Mouse (Mus musculus): Measurements from ENCODE around the gene Slc18a3. TPM values are rescaled to one million over a fixed set of nuclear protein-coding genes. Genes with fewer than 3 reads are reported as not detected.

Gene Slc18a3
- 0.41 and 0.77 TPM in 2 replicates for polyA plus RNA-seq (2016; fragmentation: Nextera tagmentation; extraction: Ambion mirVana)

DNA sequence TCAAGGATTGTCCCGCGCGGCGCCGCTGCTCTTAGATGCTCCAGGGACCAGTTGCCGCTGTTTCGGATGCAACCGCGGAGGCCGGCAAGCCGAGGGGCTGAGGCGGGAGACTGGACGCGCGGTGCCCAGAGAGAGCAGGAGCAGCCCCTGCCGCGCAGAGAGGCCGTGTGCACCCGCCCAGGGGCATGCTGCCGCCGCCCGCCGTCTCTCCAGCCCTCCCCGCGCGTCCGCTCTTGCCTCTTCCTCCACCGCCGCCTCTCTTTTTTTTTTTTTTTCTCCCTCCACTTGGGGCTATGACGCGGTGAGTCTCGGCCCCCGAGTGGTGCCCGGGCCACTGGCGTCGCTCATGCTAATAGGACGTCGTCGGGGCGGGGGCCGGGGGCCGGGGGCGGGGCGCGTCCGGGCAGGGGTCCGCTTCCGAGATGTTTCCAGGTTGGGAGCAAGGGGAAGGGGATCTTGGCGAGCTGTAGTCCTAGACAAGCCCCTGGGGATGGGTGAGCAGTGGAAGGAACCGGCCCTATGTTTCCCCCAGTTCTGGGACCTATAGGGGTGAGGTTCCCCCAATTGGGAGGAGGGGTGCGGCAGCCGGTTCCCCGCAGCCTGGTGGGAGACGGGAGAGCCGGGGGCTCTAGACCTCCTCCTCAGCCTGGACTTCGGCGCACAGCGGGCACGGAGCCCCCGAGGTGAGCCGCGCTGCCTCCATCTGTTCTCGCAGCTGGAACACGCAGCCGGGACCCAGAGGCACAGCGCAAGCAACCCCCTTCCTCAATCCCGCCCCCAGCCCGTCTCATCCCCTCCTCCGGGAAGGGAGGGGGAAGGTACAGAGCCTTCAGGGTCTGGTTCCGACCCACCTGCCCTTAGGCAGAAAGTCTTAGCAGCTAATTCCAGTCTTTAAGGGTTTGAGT is at the start of gene Slc18a3:
Slc18a3 (minus strand) TSS at position 250 of the 905 bp plus-strand sequence.
- peak; percentile 35 for DNase-seq (ENCODE audit: low spot score)
- Histone ChIP-seq H3K9me3 (replicated peaks) (no peaks in the 10 kb centered on the region), H3K27ac (replicated peaks) (no peak within 1 kb of the TSS), H3K27me3 (ENCODE audit: low read depth, poor library complexity, severe bottlenecking) (peaks cover 96% of the 10 kb centered on the region), H3K4me1 (peaks cover 36% of the 10 kb centered on the region), H3K36me3 (no peaks in the 10 kb centered on the region), H3K4me3 (peak within 1 kb of the TSS; percentile 53)
- WGBS = under 1% methylated on average over 68 of the region's 70 CpGs

DNA sequence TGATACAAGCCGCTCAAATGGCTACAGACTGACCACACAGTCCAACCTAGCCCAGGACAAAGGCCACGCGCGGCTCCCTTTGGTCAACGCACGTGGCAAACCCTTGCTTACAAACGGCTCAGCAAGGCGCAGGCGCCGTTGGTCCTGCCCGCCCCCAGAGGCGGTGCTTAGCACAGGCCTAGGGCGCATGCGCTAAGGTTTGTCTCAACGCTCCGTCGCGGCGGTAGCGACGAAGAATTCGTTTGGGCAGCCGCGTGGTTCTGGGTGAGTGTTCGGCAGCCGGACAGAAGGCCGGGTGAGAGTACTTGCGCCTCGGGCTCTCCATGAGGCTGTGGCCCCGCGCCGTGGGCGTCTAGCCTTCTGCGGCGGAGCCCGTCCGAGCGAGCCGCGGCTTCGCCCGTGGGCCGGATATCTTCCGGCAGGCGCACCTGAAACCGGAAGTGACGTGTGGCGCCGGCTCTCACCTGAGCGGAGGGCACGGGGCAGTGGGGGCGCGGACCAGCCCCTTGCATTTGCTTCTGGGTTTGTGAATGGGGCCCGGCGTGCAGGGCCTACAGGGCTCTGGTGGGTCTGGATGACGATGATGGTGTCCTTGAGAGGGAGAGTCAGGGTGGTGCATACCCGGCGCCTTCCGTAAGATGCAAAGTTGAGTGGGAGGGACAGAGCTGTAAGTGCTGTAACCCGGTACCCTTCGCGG is 48.8 kb upstream of the Slc18a3 start, which contains the start of gene Ercc6:
Ercc6 (plus strand) TSS at position 186 of the 697 bp plus-strand sequence.
- under 1% methylated on average over 62 of the region's 62 CpGs for WGBS
- Histone ChIP-seq H3K27ac (replicated peaks) (peak within 1 kb of the TSS; percentile 94), H3K36me3 (peaks cover 25% of the 10 kb centered on the region), H3K4me3 (peak within 1 kb of the TSS; percentile 88), H3K27me3 (ENCODE audit: low read depth, poor library complexity, severe bottlenecking) (peaks cover 7% of the 10 kb centered on the region), H3K9me3 (replicated peaks) (no peaks in the 10 kb centered on the region), H3K4me1 (peaks cover 20% of the 10 kb centered on the region)
- peak; percentile 94 for DNase-seq (ENCODE audit: low spot score)

DNA sequence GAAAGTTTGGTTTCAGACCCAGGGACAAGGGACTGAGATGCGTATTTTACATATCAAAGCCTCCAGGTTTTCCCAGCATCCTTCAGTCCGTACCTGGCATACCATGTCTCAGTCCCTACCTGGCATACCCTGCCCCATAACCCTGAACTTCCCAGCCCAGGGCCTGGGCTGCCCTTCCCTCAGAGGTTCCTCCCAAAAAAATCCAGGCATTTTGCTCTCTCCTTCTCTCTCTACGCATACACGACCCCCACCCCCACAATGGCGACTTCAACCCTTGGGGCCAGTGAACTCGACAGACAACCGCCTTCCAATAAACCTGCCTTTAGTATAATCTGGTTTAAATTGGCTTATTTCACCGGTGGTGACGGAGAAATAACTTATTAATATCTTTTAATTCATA is 48.3 kb upstream of the Slc18a3 start:
- 41% methylated on average over 9 of the region's 9 CpGs for WGBS
- Histone ChIP-seq H3K27me3 (ENCODE audit: low read depth, poor library complexity, severe bottlenecking) (peaks cover 7% of the 10 kb centered on the region), H3K36me3 (peaks cover 19% of the 10 kb centered on the region), H3K4me1 (peaks cover 20% of the 10 kb centered on the region), H3K4me3 (peak overlapping the region; percentile 88), H3K27ac (replicated peaks) (peak overlapping the region; percentile 94), H3K9me3 (replicated peaks) (no peaks in the 10 kb centered on the region)
- DNase-seq (ENCODE audit: low spot score) = no peak

DNA sequence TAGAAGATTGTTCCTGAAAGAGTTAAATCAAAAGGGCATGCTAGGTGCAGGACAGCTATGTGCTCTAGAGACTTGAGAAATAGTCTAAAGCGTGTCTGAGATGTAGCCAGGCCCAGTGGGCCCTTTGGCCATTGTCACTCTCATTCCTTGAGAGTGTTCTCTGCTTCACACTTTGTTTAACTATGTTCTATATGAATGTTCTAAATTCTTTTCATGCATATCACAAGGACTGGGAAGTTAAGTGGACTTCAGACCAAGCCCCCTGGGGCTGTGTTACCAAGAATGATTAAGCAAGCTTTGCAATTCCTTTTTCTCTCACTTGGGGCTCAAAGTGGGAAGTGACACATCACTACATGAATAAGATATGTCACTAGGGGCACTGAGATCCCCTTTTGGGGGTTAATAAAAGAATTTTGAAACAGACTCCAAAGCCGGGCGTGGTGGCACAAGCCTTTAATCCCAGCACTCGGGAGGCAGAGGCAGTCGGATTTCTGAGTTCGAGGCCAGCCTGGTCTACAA is 44.9 kb upstream of the Slc18a3 start:
- H3K36me3 ChIP-seq = no peaks in the 10 kb centered on the region
- no peak for DNase-seq (ENCODE audit: low spot score)
- no peaks in the 10 kb centered on the region for H3K9me3 ChIP-seq (replicated peaks)
- H3K27me3 ChIP-seq (ENCODE audit: low read depth, poor library complexity, severe bottlenecking) = peaks cover 7% of the 10 kb centered on the region
- H3K4me3 ChIP-seq = no peak overlapping the region
- H3K27ac ChIP-seq (replicated peaks) = no peak overlapping the region
- H3K4me1 ChIP-seq = peaks cover 14% of the 10 kb centered on the region
- WGBS = 91% methylated on average over 6 of the region's 6 CpGs

DNA sequence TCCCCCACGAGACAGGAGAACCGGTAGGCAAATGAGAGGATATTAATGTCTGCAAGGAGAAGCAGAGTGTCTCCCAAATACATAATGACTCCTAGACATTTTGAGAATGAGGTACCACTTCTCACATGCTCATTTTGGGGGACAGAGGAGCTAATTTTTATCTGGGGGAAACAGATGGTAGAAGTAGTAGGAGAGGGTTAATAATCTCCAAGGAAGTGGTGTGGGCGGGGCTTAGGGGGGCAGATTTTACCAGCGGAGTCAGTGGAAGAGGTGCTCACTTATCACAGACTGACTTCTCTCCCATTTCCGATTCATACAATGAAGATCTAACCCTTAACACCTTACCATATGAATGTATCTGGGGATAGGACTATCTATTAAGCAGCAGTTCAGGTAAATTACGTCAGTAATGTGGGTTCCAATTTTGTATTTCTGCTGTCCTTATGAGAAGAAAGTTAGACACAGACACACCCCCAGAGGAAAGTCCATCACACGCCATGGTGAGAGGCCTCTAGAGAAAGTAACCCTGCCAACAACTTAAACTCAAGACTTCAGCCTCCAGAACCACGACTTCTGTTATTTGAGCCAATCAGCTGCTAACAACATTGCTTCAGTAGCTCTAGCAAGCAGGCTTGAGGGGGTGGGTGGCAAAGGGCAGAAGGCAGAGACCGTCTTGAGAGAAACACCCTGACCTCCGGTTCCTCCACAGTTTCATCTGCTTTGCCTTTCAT is 43.6 kb upstream of the Slc18a3 start:
- WGBS = 79% methylated on average over 10 of the region's 10 CpGs
- Histone ChIP-seq H3K4me3 (no peak overlapping the region), H3K4me1 (peaks cover 5% of the 10 kb centered on the region; the same call in 1 of the 2 replicates), H3K27me3 (ENCODE audit: low read depth, poor library complexity, severe bottlenecking) (peaks cover 7% of the 10 kb centered on the region), H3K9me3 (replicated peaks) (no peaks in the 10 kb centered on the region), H3K36me3 (no peaks in the 10 kb centered on the region), H3K27ac (replicated peaks) (no peak overlapping the region)
- no peak for DNase-seq (ENCODE audit: low spot score)

DNA sequence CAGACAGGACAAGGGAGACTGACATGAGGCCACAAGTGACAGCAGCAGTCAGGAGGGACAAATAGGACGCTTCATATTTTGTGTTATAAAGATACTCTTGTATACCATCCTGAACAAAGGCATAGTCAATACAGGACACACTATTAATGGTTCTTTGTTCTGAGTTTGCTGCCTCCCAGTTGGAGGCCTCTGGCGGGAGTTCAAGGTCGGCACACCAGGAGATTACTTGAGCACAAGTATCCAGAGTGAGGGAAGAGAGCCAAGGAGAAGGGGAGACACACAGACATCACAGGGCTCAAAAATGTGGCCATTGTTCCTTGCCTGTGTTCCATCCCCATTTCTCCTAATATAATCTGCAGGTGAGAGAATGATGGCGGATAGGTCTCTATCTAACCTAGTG is 42.6 kb upstream of the Slc18a3 start:
- Histone ChIP-seq H3K4me1 (no peaks in the 10 kb centered on the region), H3K36me3 (no peaks in the 10 kb centered on the region), H3K9me3 (replicated peaks) (no peaks in the 10 kb centered on the region), H3K27me3 (ENCODE audit: low read depth, poor library complexity, severe bottlenecking) (peaks cover 3% of the 10 kb centered on the region), H3K4me3 (no peak overlapping the region), H3K27ac (replicated peaks) (no peak overlapping the region)
- WGBS = 91% methylated on average over 4 of the region's 4 CpGs
- no peak for DNase-seq (ENCODE audit: low spot score)

DNA sequence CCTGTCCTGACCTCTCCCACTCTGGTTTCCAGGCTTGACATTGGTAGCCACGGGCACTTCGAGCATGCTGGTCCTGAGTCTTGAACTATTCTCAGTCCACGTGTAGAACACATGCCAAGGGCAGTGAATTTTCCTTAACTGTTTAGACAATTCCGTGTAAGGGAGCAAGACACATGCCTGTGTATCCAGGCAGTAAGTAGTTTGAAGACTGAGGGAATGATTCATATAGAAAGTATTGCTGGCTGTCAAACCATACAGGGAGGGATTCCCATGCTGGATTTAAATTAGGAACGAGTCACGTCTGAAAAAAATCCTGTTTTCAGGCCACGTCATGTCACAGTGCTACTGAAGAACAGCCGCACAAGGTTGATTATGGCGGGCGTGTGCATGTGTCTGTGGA is 41.7 kb upstream of the Slc18a3 start:
- H3K4me3 ChIP-seq = no peak overlapping the region
- no peak overlapping the region for H3K27ac ChIP-seq (replicated peaks)
- H3K9me3 ChIP-seq (replicated peaks) = no peaks in the 10 kb centered on the region
- no peaks in the 10 kb centered on the region; the same call in 1 of the 2 replicates for H3K27me3 ChIP-seq (ENCODE audit: low read depth, poor library complexity, severe bottlenecking)
- no peaks in the 10 kb centered on the region for H3K4me1 ChIP-seq
- no peak for DNase-seq (ENCODE audit: low spot score)
- H3K36me3 ChIP-seq = no peaks in the 10 kb centered on the region
- 93% methylated on average over 10 of the region's 10 CpGs for WGBS

DNA sequence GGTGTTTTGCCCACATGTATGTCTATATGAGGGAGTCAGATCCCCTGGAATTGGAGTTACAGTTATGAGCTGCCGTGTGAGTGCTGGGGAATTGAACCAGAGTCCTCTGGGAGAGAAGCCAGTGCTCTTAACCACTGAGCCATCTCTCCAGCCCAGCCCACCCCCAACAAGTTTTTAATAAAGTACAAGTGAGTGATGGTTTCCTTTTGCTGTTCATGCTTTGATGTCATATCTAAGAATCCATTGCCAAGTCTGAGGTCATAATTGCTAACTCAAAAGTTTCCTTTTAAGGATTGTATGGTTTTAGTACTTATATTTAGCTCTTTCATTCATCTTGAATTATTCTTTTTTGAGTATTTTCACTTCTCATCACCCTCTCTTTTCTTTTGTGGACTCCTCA is 39.2 kb upstream of the Slc18a3 start:
- no peak for DNase-seq (ENCODE audit: low spot score)
- no peak overlapping the region for H3K27ac ChIP-seq (replicated peaks)
- H3K36me3 ChIP-seq = no peaks in the 10 kb centered on the region
- 93% methylated on average over 1 of the region's 1 CpGs for WGBS
- no peaks in the 10 kb centered on the region for H3K27me3 ChIP-seq (ENCODE audit: low read depth, poor library complexity, severe bottlenecking)
- H3K4me3 ChIP-seq = no peak overlapping the region
- no peaks in the 10 kb centered on the region for H3K9me3 ChIP-seq (replicated peaks)
- H3K4me1 ChIP-seq = no peaks in the 10 kb centered on the region

DNA sequence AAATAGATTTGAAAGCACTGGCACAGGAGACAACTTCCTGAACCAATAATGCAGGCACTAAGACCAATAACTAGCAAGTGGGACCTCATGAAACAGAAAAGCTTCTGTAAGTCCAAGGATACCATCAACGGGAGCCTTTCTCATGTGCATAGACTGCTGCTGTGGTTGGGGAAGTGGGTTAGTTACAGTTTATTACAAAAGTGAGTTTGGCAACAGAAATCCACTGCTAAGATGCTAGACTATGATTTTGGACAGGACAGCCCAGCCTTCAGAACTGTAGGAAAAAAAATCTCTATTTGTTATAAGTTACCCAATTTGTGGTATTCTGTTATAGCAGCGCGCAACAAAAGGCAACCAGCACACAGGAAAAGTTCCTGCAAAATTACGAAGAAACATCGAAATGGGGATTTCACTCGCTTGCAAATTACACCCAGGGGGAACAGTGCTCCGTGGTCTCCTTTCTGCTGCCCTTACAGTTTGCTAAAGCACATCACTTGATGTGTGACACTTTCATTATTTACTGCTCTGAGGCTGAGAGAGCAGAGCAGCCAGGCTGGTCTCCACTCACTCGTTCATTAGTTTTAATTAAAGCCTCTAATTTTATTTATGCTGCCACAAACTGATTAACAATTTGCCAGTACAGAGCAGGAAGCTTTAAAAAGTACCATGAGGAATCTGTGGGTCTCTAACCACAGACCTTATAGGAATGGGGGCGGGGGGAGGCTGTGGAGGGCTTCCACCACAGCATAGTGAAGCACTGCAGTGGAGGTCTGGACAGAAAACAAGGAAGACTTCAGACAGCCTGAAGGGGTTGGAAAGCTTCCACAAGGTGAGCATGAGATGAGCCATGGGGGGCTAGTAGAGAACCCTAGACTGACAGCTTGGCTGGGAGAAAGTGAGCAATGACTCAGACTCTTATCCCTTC is 38.4 kb upstream of the Slc18a3 start:
- no peak overlapping the region for H3K4me3 ChIP-seq
- 86% methylated on average over 9 of the region's 9 CpGs for WGBS
- DNase-seq (ENCODE audit: low spot score) = no peak
- H3K9me3 ChIP-seq (replicated peaks) = no peaks in the 10 kb centered on the region
- no peaks in the 10 kb centered on the region for H3K36me3 ChIP-seq
- no peaks in the 10 kb centered on the region for H3K4me1 ChIP-seq
- no peaks in the 10 kb centered on the region for H3K27me3 ChIP-seq (ENCODE audit: low read depth, poor library complexity, severe bottlenecking)
- no peak overlapping the region for H3K27ac ChIP-seq (replicated peaks)

DNA sequence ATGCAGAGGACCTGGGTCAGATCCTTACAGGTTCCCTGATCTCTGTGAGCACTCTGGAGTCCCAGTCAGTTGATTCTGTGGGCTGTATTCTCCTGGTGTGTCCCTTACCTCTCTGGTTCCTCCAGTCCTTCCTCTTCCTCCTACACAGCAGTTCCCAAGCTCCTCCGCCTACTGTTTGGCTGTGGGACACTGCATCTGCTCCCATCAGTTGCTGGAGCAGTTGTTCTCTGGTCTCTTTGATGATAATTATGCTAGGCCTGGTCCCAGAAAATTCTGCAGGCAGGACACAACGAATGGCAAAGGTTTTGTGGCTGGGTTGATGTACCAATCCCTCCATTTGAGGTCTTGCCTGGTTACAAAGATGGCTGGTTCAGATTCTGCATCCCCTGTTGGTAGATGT is 36.7 kb upstream of the Slc18a3 start:
- Histone ChIP-seq H3K9me3 (replicated peaks) (no peaks in the 10 kb centered on the region), H3K4me1 (no peaks in the 10 kb centered on the region), H3K4me3 (no peak overlapping the region), H3K36me3 (no peaks in the 10 kb centered on the region), H3K27me3 (ENCODE audit: low read depth, poor library complexity, severe bottlenecking) (no peaks in the 10 kb centered on the region), H3K27ac (replicated peaks) (no peak overlapping the region)
- DNase-seq (ENCODE audit: low spot score) = no peak
- WGBS = 60% methylated on average over 2 of the region's 2 CpGs

DNA sequence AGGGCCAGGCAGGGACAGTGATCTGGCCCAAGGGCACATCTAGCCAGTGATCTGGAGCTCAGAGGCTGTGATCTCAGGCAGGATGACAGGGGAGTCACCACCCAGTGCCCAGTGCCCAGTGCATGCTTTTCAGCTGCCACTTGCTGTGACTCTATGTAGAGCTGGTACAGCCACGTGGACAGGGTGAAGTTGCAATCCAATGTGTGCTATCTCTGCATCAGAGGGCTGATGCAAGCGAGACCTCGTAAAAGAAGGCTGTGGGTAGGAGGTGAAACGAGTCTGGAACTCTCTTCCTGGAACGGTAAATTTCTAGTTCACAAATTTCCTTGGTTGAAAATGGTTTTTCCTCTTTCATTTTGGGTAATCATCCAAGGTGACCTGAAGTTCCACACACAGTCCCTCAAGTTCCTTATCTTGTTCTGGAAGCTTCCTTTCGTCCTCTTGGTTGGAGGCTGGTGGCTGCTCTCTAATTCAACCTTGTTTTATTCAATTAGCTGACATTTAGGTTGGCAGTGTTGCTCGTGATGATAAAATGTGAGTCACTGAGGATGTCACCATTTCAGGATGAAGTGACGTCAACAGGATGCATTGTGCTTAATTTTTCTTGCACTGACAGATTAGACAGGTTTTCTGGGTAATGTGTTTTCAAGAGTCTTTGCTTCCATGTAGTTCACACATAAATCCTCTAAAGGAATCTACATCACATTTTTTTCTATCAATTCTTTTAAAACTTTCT is 31.6 kb upstream of the Slc18a3 start:
- H3K36me3 ChIP-seq = no peaks in the 10 kb centered on the region
- DNase-seq (ENCODE audit: low spot score) = no peak
- H3K27me3 ChIP-seq (ENCODE audit: low read depth, poor library complexity, severe bottlenecking) = peaks cover 10% of the 10 kb centered on the region; the same call in 1 of the 2 replicates
- H3K4me3 ChIP-seq = no peak overlapping the region
- 81% methylated on average over 8 of the region's 8 CpGs for WGBS
- H3K27ac ChIP-seq (replicated peaks) = no peak overlapping the region
- peaks cover 5% of the 10 kb centered on the region; the same call in 1 of the 2 replicates for H3K4me1 ChIP-seq
- H3K9me3 ChIP-seq (replicated peaks) = no peaks in the 10 kb centered on the region

Measured in midbrain, embryonic 10.5 days (tissue).